Mouse (Mus musculus) testis, adult 2 months (tissue): Measurements from ENCODE around the gene Clrn3. TPM values are rescaled to one million over a fixed set of nuclear protein-coding genes. Genes with fewer than 3 reads are reported as not detected.
"Not testable (repeated sequence)": the region's sequence is repeated elsewhere in the genome, so short reads cannot be mapped to it uniquely, and the experiment has no call there.

ENCODE experiments used
- H3K27ac ChIP-seq: fragments of 200-500 bp; 2 replicates; pipeline ENCODE4 v1.5.1; 2012; ENCODE audit warnings: low read depth, low read length; ENCODE audit not compliant: control insufficient read depth, insufficient read depth
- H3K27me3 ChIP-seq: fragments of 200-500 bp; 2 replicates; pipeline ENCODE4 v1.6.1; 2012; ENCODE audit warnings: mild to moderate bottlenecking, low read length, moderate library complexity; ENCODE audit not compliant: control insufficient read depth, insufficient read depth
- H3K36me3 ChIP-seq: fragments of 200-500 bp; 2 replicates; pipeline ENCODE4 v1.6.1; 2012; ENCODE audit warnings: mild to moderate bottlenecking, low read length; ENCODE audit not compliant: control insufficient read depth, insufficient read depth
- H3K4me1 ChIP-seq: fragments of 200-500 bp; 2 replicates; pipeline ENCODE4 v1.6.1; 2012; ENCODE audit warnings: low read length; ENCODE audit not compliant: control insufficient read depth, insufficient read depth
- H3K4me3 ChIP-seq: fragments of 200-500 bp; 2 replicates; pipeline ENCODE4 v1.5.1; 2012; ENCODE audit warnings: low read depth, mild to moderate bottlenecking, low read length, moderate library complexity, mixed read lengths; ENCODE audit not compliant: control insufficient read depth
- CTCF ChIP-seq: fragments of 200-500 bp; IDR thresholded peaks from 2 replicates; pipeline ENCODE4 v1.5.1; 2012; ENCODE audit warnings: low read depth, mild to moderate bottlenecking, inconsistent platforms, low read length, moderate library complexity; ENCODE audit not compliant: control insufficient read depth, insufficient read depth, insufficient replicate concordance
- POLR2A ChIP-seq: fragments of 200-500 bp; IDR thresholded peaks from 2 replicates; pipeline ENCODE4 v1.6.1; 2012; ENCODE audit warnings: low read depth, mild to moderate bottlenecking, inconsistent platforms, low read length, moderate library complexity; ENCODE audit not compliant: control insufficient read depth
- polyA plus RNA-seq: library from polyadenylated mRNA; depleted of rRNA; stranded (reverse); fragments of >200 nt; gene quantifications from 2 replicates; pipeline ENCODE4 v1.2.3, GENCODE M21; 2012; rRNA removed

Gene Clrn3
- polyA plus RNA-seq: not detected in 2 replicates

GRCm38 (mm10) chr7:135528515-135528914 lies at the start of gene Clrn3:
Clrn3 (minus strand) TSS chr7:135528654.
- no peaks in the 10 kb centered on the region for H3K4me1 ChIP-seq
- no peak within 1 kb of the TSS for H3K4me3 ChIP-seq

GRCm38 (mm10) chr7:135576329-135576728 lies 47.9 kb upstream of the Clrn3 start:
- TF ChIP-seq CTCF (no peak), POLR2A (no peak)
- Histone ChIP-seq H3K36me3 (no peaks in the 10 kb centered on the region), H3K4me1 (peaks cover 4% of the 10 kb centered on the region), H3K27ac (no peak overlapping the region), H3K27me3 (no peaks in the 10 kb centered on the region), H3K4me3 (no peak overlapping the region)

More at GRCm38 (mm10) chr7:135528515-135528914, at the start of gene Clrn3:
- no peak for TF ChIP-seq POLR2A
- TF ChIP-seq CTCF: no peak
- H3K27ac ChIP-seq: no peak within 1 kb of the TSS
- no peaks in the 10 kb centered on the region for H3K36me3 ChIP-seq
- H3K27me3 ChIP-seq: no peaks in the 10 kb centered on the region

- H3K4me3 ChIP-seq, H3K4me1 ChIP-seq, H3K27ac ChIP-seq, H3K27me3 ChIP-seq, H3K36me3 ChIP-seq: not testable (repeated sequence)
Measured at GRCm38 (mm10) chr7:135575319-135576069, 47.0 kb upstream of the Clrn3 start.

GRCm38 (mm10) chr7:135571951-135572559 lies 43.6 kb upstream of the Clrn3 start:
- Histone ChIP-seq H3K4me3 (no peak overlapping the region), H3K36me3 (no peaks in the 10 kb centered on the region), H3K27me3 (no peaks in the 10 kb centered on the region), H3K27ac (no peak overlapping the region), H3K4me1 (peaks cover 4% of the 10 kb centered on the region)
- no peak for TF ChIP-seq POLR2A
- no peak for TF ChIP-seq CTCF

- no peak overlapping the region for H3K27ac ChIP-seq
- H3K4me3 ChIP-seq: no peak overlapping the region
- no peak for TF ChIP-seq CTCF
- TF ChIP-seq POLR2A: no peak
- H3K36me3 ChIP-seq: no peaks in the 10 kb centered on the region
- peaks cover 4% of the 10 kb centered on the region for H3K4me1 ChIP-seq
- H3K27me3 ChIP-seq: no peaks in the 10 kb centered on the region
Measured at GRCm38 (mm10) chr7:135571392-135571791, 42.9 kb upstream of the Clrn3 start.

- Histone ChIP-seq H3K4me1 (peaks cover 4% of the 10 kb centered on the region), H3K36me3 (no peaks in the 10 kb centered on the region), H3K27me3 (no peaks in the 10 kb centered on the region), H3K27ac (no peak overlapping the region), H3K4me3 (no peak overlapping the region)
- TF ChIP-seq POLR2A: no peak
- no peak for TF ChIP-seq CTCF
Measured at GRCm38 (mm10) chr7:135568550-135568949, 40.1 kb upstream of the Clrn3 start.

- no peaks in the 10 kb centered on the region for H3K27me3 ChIP-seq
- peaks cover 4% of the 10 kb centered on the region for H3K4me1 ChIP-seq
- TF ChIP-seq POLR2A (no peak), CTCF (no peak)
- H3K27ac ChIP-seq: no peak overlapping the region
- no peaks in the 10 kb centered on the region for H3K36me3 ChIP-seq
- no peak overlapping the region for H3K4me3 ChIP-seq
Measured at GRCm38 (mm10) chr7:135567582-135567981, 39.1 kb upstream of the Clrn3 start.
